ENCODE assay signal across 25 mouse cellular contexts in the genomic region with DNA sequence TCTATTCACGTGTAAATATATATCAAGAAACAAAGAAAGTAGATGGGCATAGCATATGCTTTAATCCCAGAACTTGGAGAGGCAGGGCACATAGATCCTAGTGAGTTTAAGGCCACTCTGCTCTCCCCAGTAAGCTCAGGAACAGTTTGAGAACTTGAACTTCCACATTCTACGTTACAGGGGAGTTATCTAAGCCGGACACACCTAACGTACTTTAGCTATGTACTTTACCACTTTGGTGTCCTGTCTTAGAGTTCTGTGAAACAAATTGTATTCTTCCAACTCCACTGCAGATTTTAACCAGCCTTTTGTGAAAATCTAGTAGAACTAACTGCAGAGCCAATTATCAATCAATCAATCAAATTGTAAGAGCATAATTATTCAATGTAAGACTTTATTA.
"Had no signal": no experiment of that assay in that cellular context is flagged by ENCODE, and none has a peak within 500 bp of the region (broad histone marks: within the 10 kb centered on the region; RNA-seq: fewer than 3 reads in every experiment).

No protein-coding gene starts in this region.

- H3K4me2 ChIP-seq: heart, embryonic 12.5 days; hindbrain, embryonic 12.5 days; hindbrain, embryonic 14.5 days; intestine, embryonic 15.5 days; limb, embryonic 13.5 days; limb, embryonic 15.5 days; liver, embryonic 15.5 days had no signal

- DNase-seq: gastrocnemius, postnatal 14 days; gastrocnemius, postnatal 36 days; heart, adult 11 months; heart, postnatal 10 days; heart, postnatal 4 days; kidney, adult 18-20 months; kidney, adult 8-10 months; kidney, postnatal 10 days; kidney, postnatal 25 days; kidney, postnatal 4 days; left cerebral cortex, postnatal 4 days had no signal

- H3K4me3 ChIP-seq: heart, embryonic 10.5 days; heart, embryonic 12.5 days; hindbrain, embryonic 10.5 days; hindbrain, embryonic 12.5 days; intestine, embryonic 15.5 days; layer of hippocampus, adult 2 months; left cerebral cortex, adult 2 months; limb, embryonic 13.5 days; limb, embryonic 15.5 days; liver, embryonic 15.5 days had no signal

- H3K27me3 ChIP-seq: heart, embryonic 12.5 days; hindbrain, embryonic 12.5 days; intestine, embryonic 15.5 days; limb, embryonic 13.5 days; limb, embryonic 15.5 days had no signal

- H3K9me3 ChIP-seq: heart, embryonic 10.5 days; heart, embryonic 12.5 days; hindbrain, embryonic 10.5 days; hindbrain, embryonic 12.5 days; intestine, embryonic 15.5 days; limb, embryonic 13.5 days; limb, embryonic 15.5 days; liver, embryonic 15.5 days had no signal

- H3K9ac ChIP-seq: heart, embryonic 12.5 days; hindbrain, embryonic 12.5 days; hindbrain, embryonic 14.5 days; intestine, embryonic 15.5 days; limb, embryonic 13.5 days; limb, embryonic 15.5 days; liver, embryonic 15.5 days had no signal

- H3K36me3 ChIP-seq: heart, embryonic 10.5 days; heart, embryonic 12.5 days; hindbrain, embryonic 10.5 days; hindbrain, embryonic 12.5 days; intestine, embryonic 15.5 days; limb, embryonic 13.5 days; limb, embryonic 15.5 days; liver, embryonic 15.5 days had no signal

- ATAC-seq: hindbrain, embryonic 16.5 days; inflammation-experienced regulatory T-cells, adult 6 months; intestine, embryonic 15.5 days; intestine, postnatal 0 days had no signal

- H3K27ac ChIP-seq: heart, embryonic 10.5 days; hindbrain, embryonic 10.5 days; hindbrain, embryonic 12.5 days; hindbrain, embryonic 14.5 days; intestine, embryonic 15.5 days; left cerebral cortex, adult 2 months; limb, embryonic 13.5 days; limb, embryonic 15.5 days; liver, embryonic 15.5 days had no signal
